ENCODE assay signal across 9 mouse cellular contexts in the genomic region with DNA sequence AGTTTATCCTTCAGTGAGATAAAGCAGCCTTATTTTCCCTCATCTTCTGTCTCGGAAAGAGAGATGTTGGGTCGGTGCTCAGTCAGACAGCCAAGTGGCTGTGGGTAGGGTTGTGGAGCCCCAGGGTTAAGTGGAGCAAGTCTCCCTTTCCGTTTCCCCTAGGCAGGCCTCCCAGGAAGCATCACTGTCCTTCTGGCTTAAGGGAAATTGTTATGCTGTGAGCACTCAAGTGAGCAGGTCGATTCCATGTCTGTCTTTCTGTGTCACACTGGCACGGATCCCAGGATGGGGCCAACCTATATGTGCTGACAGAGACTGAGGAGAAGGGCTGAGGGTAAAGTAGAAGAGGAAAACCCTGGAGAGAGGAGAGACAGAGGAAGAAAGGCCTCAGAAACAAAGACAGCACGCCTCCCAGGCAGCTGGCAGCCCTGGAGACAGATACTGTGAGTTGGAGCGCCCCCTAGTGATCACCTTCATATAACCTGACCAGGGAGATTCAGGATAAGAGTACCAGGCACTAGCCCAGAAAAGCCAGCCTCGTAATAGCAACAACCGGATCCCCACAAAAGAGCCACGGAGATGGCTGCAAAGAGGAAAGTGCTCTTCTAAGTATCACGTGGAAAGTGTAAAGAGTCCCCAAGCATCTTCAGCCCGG. TPM values are rescaled to one million over a fixed set of nuclear protein-coding genes. Genes with fewer than 3 reads are reported as not detected.
DNase-seq lines count a peak whose midpoint lies in the region; ATAC-seq lines count a peak whose summit lies in the region.
"Had no signal": no experiment of that assay in that cellular context is flagged by ENCODE, and none has a peak within 500 bp of the region (broad histone marks: within the 10 kb centered on the region; RNA-seq: fewer than 3 reads in every experiment).

No protein-coding gene starts in this region.

- 28% methylated on average over 12 of the region's 12 CpGs for WGBS in forebrain, embryonic 10.5 days
- WGBS in heart, embryonic 14.5 days = 15% methylated on average over 12 of the region's 12 CpGs
- WGBS in liver, embryonic 12.5 days (ENCODE audit: insufficient replicate concordance) = 28% methylated on average over 12 of the region's 12 CpGs
- WGBS in neural tube, embryonic 11.5 days = 31% methylated on average over 12 of the region's 12 CpGs
- 22% methylated on average over 12 of the region's 12 CpGs for WGBS in stomach, embryonic 16.5 days

- no peak overlapping the region for H3K4me2 ChIP-seq in heart, embryonic 14.5 days (ENCODE audit: low read length)
- no peak overlapping the region for H3K4me2 ChIP-seq in liver, embryonic 12.5 days
- no peak overlapping the region for H3K4me2 ChIP-seq in neural tube, embryonic 11.5 days (ENCODE audit: low read depth)
- no peak overlapping the region for H3K4me2 ChIP-seq in stomach, embryonic 16.5 days (ENCODE audit: low read depth, low read length)

- peak overlapping the region; percentile 59 for H3K9ac ChIP-seq in heart, embryonic 14.5 days (ENCODE audit: low read length)
- H3K9ac ChIP-seq in liver, embryonic 12.5 days = no peak overlapping the region
- H3K9ac ChIP-seq in neural tube, embryonic 11.5 days (ENCODE audit: low read length) = peak overlapping the region; percentile 55
- peak overlapping the region; percentile 61 for H3K9ac ChIP-seq in stomach, embryonic 16.5 days (ENCODE audit: low read length)

- H3K4me1 ChIP-seq in forebrain, embryonic 10.5 days = peaks cover 39% of the 10 kb centered on the region
- H3K4me1 ChIP-seq in heart, embryonic 14.5 days (ENCODE audit: control insufficient read depth in 2 of 2, insufficient read depth in 2 of 2, low read length in 2 of 2) = peaks cover 14% of the 10 kb centered on the region in 2 experiments
- peaks cover 7% of the 10 kb centered on the region for H3K4me1 ChIP-seq in liver, embryonic 12.5 days
- H3K4me1 ChIP-seq in neural tube, embryonic 11.5 days (ENCODE audit: control insufficient read depth, insufficient read depth, low read length) = 0 out of 2 replicates have a peak, but pooled peaks cover 3% of the 10 kb centered on the region
- H3K4me1 ChIP-seq in stomach, embryonic 16.5 days (ENCODE audit: control insufficient read depth, insufficient read depth, low read length) = peaks cover 12% of the 10 kb centered on the region

- H3K27me3 ChIP-seq in forebrain, embryonic 10.5 days (ENCODE audit: poor library complexity, severe bottlenecking) = no peaks in the 10 kb centered on the region
- H3K27me3 ChIP-seq in heart, embryonic 14.5 days (ENCODE audit: control insufficient read depth, insufficient read depth, low read length) = no peaks in the 10 kb centered on the region
- H3K27me3 ChIP-seq in liver, embryonic 12.5 days (replicated peaks) = no peaks in the 10 kb centered on the region
- no peaks in the 10 kb centered on the region for H3K27me3 ChIP-seq in neural tube, embryonic 11.5 days (ENCODE audit: control insufficient read depth, insufficient read depth, low read length)
- H3K27me3 ChIP-seq in stomach, embryonic 16.5 days (ENCODE audit: control insufficient read depth, insufficient read depth, low read length) = no peaks in the 10 kb centered on the region

- H3K9me3 ChIP-seq in forebrain, embryonic 10.5 days = peaks cover 3% of the 10 kb centered on the region; the same call in 1 of the 2 replicates
- no peaks in the 10 kb centered on the region for H3K9me3 ChIP-seq in heart, embryonic 14.5 days (ENCODE audit: control insufficient read depth, low read length)
- H3K9me3 ChIP-seq in liver, embryonic 12.5 days (replicated peaks) = no peaks in the 10 kb centered on the region
- no peaks in the 10 kb centered on the region for H3K9me3 ChIP-seq in neural tube, embryonic 11.5 days (ENCODE audit: control insufficient read depth, low read length)
- H3K9me3 ChIP-seq in stomach, embryonic 16.5 days (replicated peaks; ENCODE audit: control insufficient read depth, low read length) = no peaks in the 10 kb centered on the region

- peak overlapping the region; percentile 90 for H3K27ac ChIP-seq in forebrain, embryonic 10.5 days
- peak overlapping the region; percentile 68 for H3K27ac ChIP-seq in heart, embryonic 14.5 days (replicated peaks in 1 of 2; ENCODE audit: control insufficient read depth in 1 of 2, insufficient read depth in 1 of 2, low read depth in 2 of 2, low read length in 2 of 2)
- H3K27ac ChIP-seq in liver, embryonic 12.5 days = no peak overlapping the region
- H3K27ac ChIP-seq in neural tube, embryonic 11.5 days (ENCODE audit: low read depth, low read length) = peak overlapping the region; percentile 60
- peak overlapping the region; percentile 65 for H3K27ac ChIP-seq in stomach, embryonic 16.5 days (ENCODE audit: low read length)

- DNase-seq in CD8-positive naive resting alpha-beta T cell, adult 2 months (ENCODE audit: low read depth in 2 of 2, low spot score in 2 of 2) = peak; percentile 35 to 53
- peak; percentile 74 for DNase-seq in c-Kit-positive CD71-negative TER-119-negative erythroid progenitor cells, embryonic 14.5 days (ENCODE audit: low read depth)
- DNase-seq in forebrain, embryonic 10.5 days (ENCODE audit: extremely low spot score, low spot score) = peak; percentile 90
- DNase-seq in kidney, postnatal 10 days = peak; percentile 91
- peak; percentile 90 for DNase-seq in neural tube, embryonic 11.5 days (ENCODE audit: low spot score)

- H3K36me3 ChIP-seq in forebrain, embryonic 10.5 days (replicated peaks) = no peaks in the 10 kb centered on the region
- H3K36me3 ChIP-seq in heart, embryonic 14.5 days (ENCODE audit: control insufficient read depth, insufficient read depth, low read length) = no peaks in the 10 kb centered on the region
- H3K36me3 ChIP-seq in liver, embryonic 12.5 days = no peaks in the 10 kb centered on the region
- H3K36me3 ChIP-seq in neural tube, embryonic 11.5 days (ENCODE audit: control insufficient read depth, insufficient read depth, low read length) = no peaks in the 10 kb centered on the region
- H3K36me3 ChIP-seq in stomach, embryonic 16.5 days (ENCODE audit: control insufficient read depth, insufficient read depth, low read length) = no peaks in the 10 kb centered on the region

- no peak overlapping the region for H3K4me3 ChIP-seq in forebrain, embryonic 10.5 days
- no peak overlapping the region for H3K4me3 ChIP-seq in heart, embryonic 14.5 days (ENCODE audit: control insufficient read depth in 1 of 2, insufficient read depth in 1 of 2, low read depth in 1 of 2, low read length in 2 of 2)
- H3K4me3 ChIP-seq in liver, embryonic 12.5 days = no peak overlapping the region
- no peak overlapping the region for H3K4me3 ChIP-seq in neural tube, embryonic 11.5 days (ENCODE audit: low read depth, low read length)
- H3K4me3 ChIP-seq in stomach, embryonic 16.5 days (replicated peaks; ENCODE audit: low read length) = no peak overlapping the region
- H3K4me3 ChIP-seq: erythroblast, embryonic 14.5 days had no signal

- ATAC-seq in heart, embryonic 14.5 days (ENCODE audit: insufficient number of reproducible peaks, insufficient read depth, low FRiP score, low read depth) = peak; percentile 67; the same call in 1 of the 2 replicates
- ATAC-seq in liver, embryonic 12.5 days = peak; percentile 53
- ATAC-seq in neural tube, embryonic 11.5 days (ENCODE audit: insufficient read depth, low FRiP score, low TSS enrichment) = peak; percentile 92
- peak; percentile 71 for ATAC-seq in stomach, embryonic 16.5 days (ENCODE audit: insufficient read depth, low FRiP score)

RNA-seq across cellular contexts. Expression of a gene that starts 11.6 kb away (rescaled TPM):
- not detected in 2 replicates for polyA plus RNA-seq in forebrain, embryonic 10.5 days (2016; fragmentation: Nextera tagmentation; extraction: Ambion mirVana)
- polyA plus RNA-seq in heart, embryonic 14.5 days (2014; fragmentation: Nextera tagmentation; extraction: Ambion mirVana) = not detected in 2 replicates
- polyA plus RNA-seq in liver, embryonic 12.5 days (2016; fragmentation: Nextera tagmentation; extraction: Ambion mirVana) = not detected in 2 replicates
- not detected in 2 replicates for polyA plus RNA-seq in neural tube, embryonic 11.5 days (2014; fragmentation: Nextera tagmentation; extraction: Ambion mirVana)
- polyA plus RNA-seq in stomach, embryonic 16.5 days (2015; fragmentation: Nextera tagmentation; extraction: Ambion mirVana) = 3.1 and 3.2 TPM in 2 replicates
- polyA plus RNA-seq: erythroblast, embryonic 14.5 days had no signal

RNA-seq across cellular contexts. Expression of a gene that starts 26.1 kb away (rescaled TPM):
- 10.7 and 11.2 TPM in 2 replicates for polyA plus RNA-seq in forebrain, embryonic 10.5 days (2016; fragmentation: Nextera tagmentation; extraction: Ambion mirVana)
- 5.3 and 5.7 TPM in 2 replicates for polyA plus RNA-seq in heart, embryonic 14.5 days (2014; fragmentation: Nextera tagmentation; extraction: Ambion mirVana)
- polyA plus RNA-seq in liver, embryonic 12.5 days (2016; fragmentation: Nextera tagmentation; extraction: Ambion mirVana) = 1.0 and 1.4 TPM in 2 replicates
- polyA plus RNA-seq in neural tube, embryonic 11.5 days (2014; fragmentation: Nextera tagmentation; extraction: Ambion mirVana) = 10.2 and 12.5 TPM in 2 replicates
- 3.4 and 3.5 TPM in 2 replicates for polyA plus RNA-seq in stomach, embryonic 16.5 days (2015; fragmentation: Nextera tagmentation; extraction: Ambion mirVana)
- polyA plus RNA-seq: erythroblast, embryonic 14.5 days had no signal
